Mouse (Mus musculus): ENCODE results near the gene Sema4a. TPM values are rescaled to one million over a fixed set of nuclear protein-coding genes. Genes with fewer than 3 reads are reported as not detected.

The Sema4a gene
- polyA plus RNA-seq, 1 experiment from 2014 or later, result 4.9 TPM

- H3K4me3 ChIP-seq, result no peak overlapping the region
- DNase-seq (ENCODE audit: low spot score), result no peak
- H3K36me3 ChIP-seq, result no peaks in the 10 kb centered on the region
- H3K27me3 ChIP-seq (ENCODE audit: low read depth, poor library complexity, severe bottlenecking), result peaks cover 46% of the 10 kb centered on the region
- H3K27ac ChIP-seq (replicated peaks), result 0 out of 2 replicates have a peak overlapping the region, but pooled peaks have one; percentile 28
- WGBS, result 81% methylated on average over 7 of the region's 7 CpGs
- H3K9me3 ChIP-seq (replicated peaks), result no peaks in the 10 kb centered on the region
- peaks cover 43% of the 10 kb centered on the region for H3K4me1 ChIP-seq
Measured at GRCm38 (mm10) chr3:88500087-88500486, 39.1 kb upstream of the Sema4a start.

- peaks cover 49% of the 10 kb centered on the region for H3K4me1 ChIP-seq
- H3K27ac ChIP-seq (replicated peaks), result no peak overlapping the region
- H3K4me3 ChIP-seq, result no peak overlapping the region
- no peak for DNase-seq (ENCODE audit: low spot score)
- WGBS, result 77% methylated on average over 4 of the region's 4 CpGs
- H3K36me3 ChIP-seq, result no peaks in the 10 kb centered on the region
- no peaks in the 10 kb centered on the region for H3K9me3 ChIP-seq (replicated peaks)
- H3K27me3 ChIP-seq (ENCODE audit: low read depth, poor library complexity, severe bottlenecking), result peaks cover 47% of the 10 kb centered on the region
Measured at GRCm38 (mm10) chr3:88499580-88499979, 38.6 kb upstream of the Sema4a start.

GRCm38 (mm10) chr3:88495741-88496415 lies 34.9 kb upstream of the Sema4a start:
- no peaks in the 10 kb centered on the region for H3K9me3 ChIP-seq (replicated peaks)
- no peak overlapping the region for H3K27ac ChIP-seq (replicated peaks)
- 87% methylated on average over 10 of the region's 10 CpGs for WGBS
- H3K27me3 ChIP-seq (ENCODE audit: low read depth, poor library complexity, severe bottlenecking), result peaks cover 24% of the 10 kb centered on the region
- DNase-seq (ENCODE audit: low spot score), result no peak
- no peaks in the 10 kb centered on the region for H3K36me3 ChIP-seq
- peaks cover 37% of the 10 kb centered on the region for H3K4me1 ChIP-seq
- no peak overlapping the region for H3K4me3 ChIP-seq

GRCm38 (mm10) chr3:88494836-88495628 lies 34.0 kb upstream of the Sema4a start:
- H3K9me3 ChIP-seq (replicated peaks), result no peaks in the 10 kb centered on the region
- H3K36me3 ChIP-seq, result no peaks in the 10 kb centered on the region
- peaks cover 27% of the 10 kb centered on the region for H3K27me3 ChIP-seq (ENCODE audit: low read depth, poor library complexity, severe bottlenecking)
- no peak overlapping the region for H3K4me3 ChIP-seq
- H3K27ac ChIP-seq (replicated peaks), result peak overlapping the region; percentile 52
- WGBS, result 75% methylated on average over 9 of the region's 9 CpGs
- no peak for DNase-seq (ENCODE audit: low spot score)
- H3K4me1 ChIP-seq, result peaks cover 30% of the 10 kb centered on the region

- no peaks in the 10 kb centered on the region for H3K9me3 ChIP-seq (replicated peaks)
- peaks cover 33% of the 10 kb centered on the region for H3K4me1 ChIP-seq
- WGBS, result 79% methylated on average over 11 of the region's 11 CpGs
- H3K4me3 ChIP-seq, result peak overlapping the region; percentile 11; the same call in 1 of the 2 replicates
- H3K36me3 ChIP-seq, result no peaks in the 10 kb centered on the region
- peaks cover 38% of the 10 kb centered on the region for H3K27me3 ChIP-seq (ENCODE audit: low read depth, poor library complexity, severe bottlenecking)
- DNase-seq (ENCODE audit: low spot score), result no peak
- peak overlapping the region; percentile 86 for H3K27ac ChIP-seq (replicated peaks)
Measured at GRCm38 (mm10) chr3:88493706-88494582, 33.0 kb upstream of the Sema4a start.

GRCm38 (mm10) chr3:88487396-88487795 lies 26.4 kb upstream of the Sema4a start:
- Histone ChIP-seq H3K27me3 (ENCODE audit: low read depth, poor library complexity, severe bottlenecking) (peaks cover 87% of the 10 kb centered on the region), H3K36me3 (no peaks in the 10 kb centered on the region), H3K4me3 (no peak overlapping the region), H3K27ac (replicated peaks) (no peak overlapping the region), H3K9me3 (replicated peaks) (no peaks in the 10 kb centered on the region), H3K4me1 (peaks cover 34% of the 10 kb centered on the region)
- DNase-seq (ENCODE audit: low spot score), result no peak
- 85% methylated on average over 1 of the region's 1 CpGs for WGBS

- H3K36me3 ChIP-seq, result no peaks in the 10 kb centered on the region
- H3K4me3 ChIP-seq, result no peak overlapping the region
- peaks cover 93% of the 10 kb centered on the region for H3K27me3 ChIP-seq (ENCODE audit: low read depth, poor library complexity, severe bottlenecking)
- no peak overlapping the region for H3K27ac ChIP-seq (replicated peaks)
- no peak for DNase-seq (ENCODE audit: low spot score)
- peaks cover 36% of the 10 kb centered on the region for H3K4me1 ChIP-seq
- H3K9me3 ChIP-seq (replicated peaks), result no peaks in the 10 kb centered on the region
- 67% methylated on average over 4 of the region's 4 CpGs for WGBS
Measured at GRCm38 (mm10) chr3:88486887-88487286, 25.9 kb upstream of the Sema4a start.

- H3K9me3 ChIP-seq (replicated peaks), result no peaks in the 10 kb centered on the region
- H3K4me3 ChIP-seq, result no peak overlapping the region
- H3K27me3 ChIP-seq (ENCODE audit: low read depth, poor library complexity, severe bottlenecking), result peaks cover 97% of the 10 kb centered on the region
- 72% methylated on average over 5 of the region's 5 CpGs for WGBS
- H3K4me1 ChIP-seq, result peaks cover 36% of the 10 kb centered on the region
- H3K36me3 ChIP-seq, result no peaks in the 10 kb centered on the region
- DNase-seq (ENCODE audit: low spot score), result no peak
- H3K27ac ChIP-seq (replicated peaks), result no peak overlapping the region
Measured at GRCm38 (mm10) chr3:88486043-88486442, 25.1 kb upstream of the Sema4a start.

- 9% methylated on average over 39 of the region's 39 CpGs for WGBS
- Histone ChIP-seq H3K4me3 (peak overlapping the region; percentile 55), H3K27ac (replicated peaks) (peak overlapping the region; percentile 58; the same call in 1 of the 2 replicates), H3K27me3 (ENCODE audit: low read depth, poor library complexity, severe bottlenecking) (peaks cover 94% of the 10 kb centered on the region), H3K9me3 (replicated peaks) (no peaks in the 10 kb centered on the region), H3K4me1 (peaks cover 36% of the 10 kb centered on the region), H3K36me3 (no peaks in the 10 kb centered on the region)
- DNase-seq (ENCODE audit: low spot score), result peak; percentile 61
Measured at GRCm38 (mm10) chr3:88484597-88485316, 23.8 kb upstream of the Sema4a start.

GRCm38 (mm10) chr3:88483621-88484020 lies 22.6 kb upstream of the Sema4a start:
- Histone ChIP-seq H3K36me3 (no peaks in the 10 kb centered on the region), H3K27ac (replicated peaks) (no peak overlapping the region), H3K27me3 (ENCODE audit: low read depth, poor library complexity, severe bottlenecking) (peaks cover 83% of the 10 kb centered on the region), H3K9me3 (replicated peaks) (no peaks in the 10 kb centered on the region), H3K4me1 (peaks cover 29% of the 10 kb centered on the region), H3K4me3 (no peak overlapping the region)
- peak; percentile 82 for DNase-seq (ENCODE audit: low spot score)
- WGBS, result 8% methylated on average over 5 of the region's 5 CpGs

- no peak for DNase-seq (ENCODE audit: low spot score)
- Histone ChIP-seq H3K27me3 (ENCODE audit: low read depth, poor library complexity, severe bottlenecking) (peaks cover 78% of the 10 kb centered on the region), H3K27ac (replicated peaks) (no peak overlapping the region), H3K9me3 (replicated peaks) (no peaks in the 10 kb centered on the region), H3K4me1 (peaks cover 24% of the 10 kb centered on the region), H3K36me3 (no peaks in the 10 kb centered on the region), H3K4me3 (no peak overlapping the region)
- 80% methylated on average over 8 of the region's 8 CpGs for WGBS
Measured at GRCm38 (mm10) chr3:88483141-88483540, 22.2 kb upstream of the Sema4a start.

- H3K4me3 ChIP-seq, result no peak overlapping the region
- no peaks in the 10 kb centered on the region for H3K9me3 ChIP-seq (replicated peaks)
- peaks cover 28% of the 10 kb centered on the region for H3K4me1 ChIP-seq
- WGBS, result 27% methylated on average over 18 of the region's 18 CpGs
- no peak overlapping the region for H3K27ac ChIP-seq (replicated peaks)
- peaks cover 70% of the 10 kb centered on the region for H3K27me3 ChIP-seq (ENCODE audit: low read depth, poor library complexity, severe bottlenecking)
- no peak for DNase-seq (ENCODE audit: low spot score)
- no peaks in the 10 kb centered on the region for H3K36me3 ChIP-seq
Measured at GRCm38 (mm10) chr3:88482336-88482735, 21.4 kb upstream of the Sema4a start.
